Mouse (Mus musculus) liver, embryonic 14.5 days (tissue): ENCODE results near the gene Dennd6b. TPM values are rescaled to one million over a fixed set of nuclear protein-coding genes. Genes with fewer than 3 reads are reported as not detected.

Source experiments
- ATAC-seq: fragments of 200-750 bp; cut with Nextera tagmentation; 2 replicates; pipeline ENCODE4 v1.8.0; 2017; ENCODE audit warnings: moderate number of reproducible peaks, mild to moderate bottlenecking, moderate library complexity; ENCODE audit not compliant: insufficient read depth
- DNase-seq, 3 experiments: peaks; one replicate each; pipeline ENCODE4 v3.0.0-alpha.2; 2012 to 2013; ENCODE audit warnings: low read depth in 3 of 3, low spot score in 3 of 3
- H3K27ac ChIP-seq: fragments of 300-500 bp; sonication (generic); 2 replicates; pipeline ENCODE4 v1.5.1; 2014; ENCODE audit warnings: moderate library complexity, mild to moderate bottlenecking, control low read depth, inconsistent platforms
- H3K27me3 ChIP-seq: fragments of 300-500 bp; sonication (generic); 2 replicates; pipeline ENCODE4 v1.6.1; 2014; ENCODE audit warnings: mild to moderate bottlenecking, low read length, moderate library complexity; ENCODE audit not compliant: control insufficient read depth, insufficient read depth
- H3K36me3 ChIP-seq: fragments of 300-500 bp; sonication (generic); replicated peaks from 2 replicates; pipeline ENCODE4 v1.6.1; 2014; ENCODE audit warnings: low read depth; ENCODE audit not compliant: control insufficient read depth, insufficient read depth
- H3K4me1 ChIP-seq, 2 experiments: fragments of 200-500 bp in 1 of 2; fragments of 300-500 bp in 1 of 2; sonication (generic) in 1 of 2; replicated peaks; 2 replicates each; pipeline ENCODE4 v1.6.1; 2012 to 2014; ENCODE audit warnings: antibody characterized with exemption in 1 of 2, inconsistent platforms in 1 of 2, low read length in 1 of 2; ENCODE audit not compliant: control insufficient read depth in 2 of 2, insufficient read depth in 2 of 2
- H3K4me2 ChIP-seq: fragments of 300-500 bp; sonication (generic); 2 replicates; pipeline ENCODE4 v1.6.1; 2014; ENCODE audit warnings: low read depth, mild to moderate bottlenecking, control low read depth, moderate library complexity
- H3K4me3 ChIP-seq, 2 experiments: fragments of 200-500 bp in 1 of 2; fragments of 300-500 bp in 1 of 2; sonication (generic) in 1 of 2; 2 replicates each; pipeline ENCODE4 v1.5.1; 2012 to 2014; ENCODE audit warnings: low read depth in 2 of 2, low read length in 2 of 2, mild to moderate bottlenecking in 2 of 2, control low read depth in 1 of 2, inconsistent platforms in 1 of 2, moderate library complexity in 1 of 2; ENCODE audit not compliant: insufficient read depth in 1 of 2
- H3K9ac ChIP-seq: fragments of 300-500 bp; sonication (generic); replicated peaks from 2 replicates; pipeline ENCODE4 v1.6.1; 2014; ENCODE audit warnings: mild to moderate bottlenecking, control low read depth, moderate library complexity
- H3K9me3 ChIP-seq: fragments of 300-500 bp; sonication (generic); 2 replicates; pipeline ENCODE4 v1.6.1; 2016; ENCODE audit warnings: low read length, mixed read lengths; ENCODE audit not compliant: control insufficient read depth
- CTCF ChIP-seq: IDR thresholded peaks from 2 replicates; pipeline ENCODE4 v1.5.1; 2016; ENCODE audit warnings: antibody characterized with exemption, low read depth, control low read depth
- EP300 ChIP-seq: IDR thresholded peaks from 2 replicates; pipeline ENCODE4 v1.6.1; 2016; ENCODE audit warnings: antibody characterized with exemption, low read depth
- WGBS: fragments of 180-500 bp; shearing (Covaris S2); extraction: QIAGEN DNeasy Blood & Tissue Kit; methylation state at CpG from one replicate; pipeline ENCODE4 v1.1.7; 2014; ENCODE audit not compliant: insufficient replicate concordance; 5-methylcytosine and 5-hydroxymethylcytosine counted together
- microRNA-seq: library from miRNA; unstranded; fragments of <30 nt; microRNA quantifications from one replicate; pipeline ENCODE4, GENCODE M21; 2016
- polyA plus RNA-seq, 2 experiments: library from polyadenylated mRNA; depleted of rRNA in 1 of 2; stranded (reverse) in 1 of 2; unstranded in 1 of 2; fragments of >200 nt; fragmentation: Nextera tagmentation in 1 of 2; extraction: Ambion mirVana in 1 of 2; gene quantifications; 2 replicates each; pipeline versions ENCODE4 v1.2.1 to v1.2.3; 2012 to 2014

Gene Dennd6b
- polyA plus RNA-seq, 2 experiments: 1.6 to 4.5 TPM

DNA sequence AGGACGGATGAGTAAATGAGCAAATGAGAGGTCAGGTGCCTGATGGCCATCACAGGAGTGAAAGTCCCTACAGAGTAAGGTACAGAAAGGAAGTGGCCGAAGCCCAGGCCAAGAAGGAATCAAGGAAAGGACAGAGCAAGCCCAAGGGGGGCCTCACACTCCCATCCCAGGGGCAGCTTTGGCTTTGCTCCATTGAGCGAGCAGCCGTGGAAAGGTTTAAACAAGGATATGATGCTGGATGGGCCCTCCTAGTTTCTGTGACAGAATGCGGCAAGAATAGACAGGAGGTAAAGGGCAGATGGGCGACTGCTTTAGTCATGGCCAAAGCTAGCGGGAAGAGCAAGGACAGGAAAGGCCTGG is 58.3 kb downstream of the Dennd6b start:
- TF ChIP-seq EP300 (no peak), CTCF (no peak)
- H3K36me3 ChIP-seq: no peaks in the 10 kb centered on the region
- ATAC-seq (no peak), DNase-seq (no peak)
- peaks cover 48% of the 10 kb centered on the region for H3K27me3 ChIP-seq
- WGBS: 63% methylated on average over 7 of the region's 7 CpGs
- H3K4me2 ChIP-seq: no peak overlapping the region
- H3K4me1 ChIP-seq: no peaks in the 10 kb centered on the region
- H3K4me3 ChIP-seq: no peak overlapping the region
- H3K9me3 ChIP-seq: no peaks in the 10 kb centered on the region
- no peak overlapping the region for H3K9ac ChIP-seq
- no peak overlapping the region for H3K27ac ChIP-seq

DNA sequence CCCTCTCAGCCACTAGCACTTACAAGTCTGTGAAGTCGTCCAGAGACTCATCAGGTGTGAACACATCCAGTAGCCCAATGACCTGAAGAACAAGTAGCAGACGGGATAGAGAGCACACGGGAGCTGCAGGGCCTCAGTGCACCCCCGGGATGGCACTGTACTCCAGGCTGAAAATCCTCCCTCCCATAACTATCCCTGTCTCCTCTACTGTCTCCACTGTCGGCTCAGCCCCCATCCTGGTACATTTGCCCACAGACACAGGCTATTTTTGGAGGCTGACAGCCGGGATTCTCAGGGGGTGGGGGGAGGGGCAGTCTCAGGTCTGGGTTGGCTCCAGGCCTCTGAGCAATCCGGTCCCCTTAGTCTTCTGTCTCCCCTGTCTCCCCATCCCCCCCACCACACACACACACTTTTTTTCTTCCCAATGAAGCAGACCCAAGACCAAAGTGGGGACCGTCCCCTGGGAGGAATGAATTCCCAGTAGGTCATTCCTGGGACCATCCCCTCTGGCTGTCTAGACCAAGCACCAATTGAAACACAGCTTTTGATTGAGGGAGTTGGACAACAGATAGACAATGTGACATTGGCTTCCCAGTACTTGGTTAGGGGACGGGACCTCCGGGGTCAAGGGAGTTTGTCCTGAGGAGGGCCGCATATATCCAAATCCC is 58.8 kb downstream of the Dennd6b start:
- no peak overlapping the region for H3K9ac ChIP-seq
- no peaks in the 10 kb centered on the region for H3K36me3 ChIP-seq
- no peak for DNase-seq
- TF ChIP-seq EP300: no peak
- no peak for TF ChIP-seq CTCF
- peaks cover 44% of the 10 kb centered on the region for H3K27me3 ChIP-seq
- H3K27ac ChIP-seq: no peak overlapping the region
- 54% methylated on average over 11 of the region's 11 CpGs for WGBS
- no peak overlapping the region for H3K4me3 ChIP-seq
- H3K4me2 ChIP-seq: no peak overlapping the region
- H3K9me3 ChIP-seq: no peaks in the 10 kb centered on the region
- H3K4me1 ChIP-seq: no peaks in the 10 kb centered on the region
- ATAC-seq: no peak

DNA sequence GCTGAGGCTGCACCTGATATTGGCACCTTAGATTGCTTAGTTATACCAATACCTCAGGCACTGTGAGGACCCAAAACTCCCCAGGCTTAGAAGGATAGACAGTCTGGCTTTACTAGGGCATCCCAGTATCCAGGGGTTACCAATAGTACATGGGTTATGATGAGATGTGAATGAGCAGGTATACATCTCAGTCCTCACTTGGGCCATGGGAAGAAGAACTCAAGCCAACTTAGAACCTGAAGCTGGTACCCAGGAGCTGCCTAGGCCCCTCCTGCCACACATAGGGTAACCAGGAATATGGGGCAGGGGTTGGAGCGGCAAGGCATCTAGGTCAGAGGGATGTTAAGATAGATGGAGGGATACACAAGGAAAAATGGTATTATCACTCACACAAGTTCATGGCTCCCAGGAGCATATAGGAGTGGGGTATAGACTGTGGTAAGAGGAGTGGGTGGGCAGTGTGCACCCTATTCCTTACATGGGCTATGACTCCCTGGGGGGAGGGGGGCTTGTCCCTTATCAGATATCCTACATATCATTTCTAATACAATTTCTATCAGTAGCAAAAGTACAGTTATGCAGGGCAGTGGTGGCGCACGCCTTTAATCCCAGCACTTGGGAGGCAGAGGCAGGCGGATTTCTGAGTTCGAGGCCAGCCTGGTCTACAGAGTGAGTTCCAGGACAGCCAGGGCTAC is 59.7 kb downstream of the Dennd6b start:
- H3K4me1 ChIP-seq: no peaks in the 10 kb centered on the region
- DNase-seq (no peak), ATAC-seq (no peak)
- H3K27ac ChIP-seq: no peak overlapping the region
- no peak overlapping the region for H3K4me3 ChIP-seq
- TF ChIP-seq CTCF (no peak), EP300 (no peak)
- no peak overlapping the region for H3K4me2 ChIP-seq
- no peak overlapping the region for H3K9ac ChIP-seq
- no peaks in the 10 kb centered on the region for H3K36me3 ChIP-seq
- H3K9me3 ChIP-seq: no peaks in the 10 kb centered on the region
- 67% methylated on average over 5 of the region's 5 CpGs for WGBS
- H3K27me3 ChIP-seq: peaks cover 37% of the 10 kb centered on the region

Small RNA genes lying within 50 kb of the gene (microRNA-seq; reads per million reads assigned to microRNA genes)
- gene Mir6958: 2.1 reads per million
- not detected for gene Mir7118

Other genes starting within 250 kb of the Dennd6b start
- gene Ttll8, start 242.1 kb downstream of the Dennd6b start, polyA plus RNA-seq (2012; rRNA removed): not detected in 2 replicates
- gene Ttll8, start 242.1 kb downstream of the Dennd6b start, polyA plus RNA-seq (2014; fragmentation: Nextera tagmentation; extraction: Ambion mirVana): not detected in 2 replicates
- 0.02 TPM in 1 of 2 replicates, not detected in the other for gene Mlc1, start 217.5 kb downstream of the Dennd6b start, polyA plus RNA-seq (2012; rRNA removed)
- gene Mlc1, start 217.5 kb downstream of the Dennd6b start, polyA plus RNA-seq (2014; fragmentation: Nextera tagmentation; extraction: Ambion mirVana): 0.13 TPM in 1 of 2 replicates, not detected in the other
- gene Mov10l1, start 213.6 kb downstream of the Dennd6b start, polyA plus RNA-seq (2012; rRNA removed): not detected in 2 replicates
- not detected in 2 replicates for gene Mov10l1, start 213.6 kb downstream of the Dennd6b start, polyA plus RNA-seq (2014; fragmentation: Nextera tagmentation; extraction: Ambion mirVana)
- gene Panx2, start 136.8 kb downstream of the Dennd6b start, polyA plus RNA-seq (2012; rRNA removed): 0.01 TPM in 2 replicates
- not detected in 2 replicates for gene Panx2, start 136.8 kb downstream of the Dennd6b start, polyA plus RNA-seq (2014; fragmentation: Nextera tagmentation; extraction: Ambion mirVana)
- 8.3 and 8.4 TPM in 2 replicates for gene Trabd, start 121.4 kb downstream of the Dennd6b start, polyA plus RNA-seq (2012; rRNA removed)
- gene Trabd, start 121.4 kb downstream of the Dennd6b start, polyA plus RNA-seq (2014; fragmentation: Nextera tagmentation; extraction: Ambion mirVana): 13.0 and 13.7 TPM in 2 replicates
- gene Selenoo, start 107.4 kb downstream of the Dennd6b start, polyA plus RNA-seq (2012; rRNA removed): 8.9 TPM in 2 replicates
- 7.4 and 9.0 TPM in 2 replicates for gene Selenoo, start 107.4 kb downstream of the Dennd6b start, polyA plus RNA-seq (2014; fragmentation: Nextera tagmentation; extraction: Ambion mirVana)
- 12.0 and 13.6 TPM in 2 replicates for gene Tubgcp6, start 73.4 kb downstream of the Dennd6b start, polyA plus RNA-seq (2012; rRNA removed)
- gene Tubgcp6, start 73.4 kb downstream of the Dennd6b start, polyA plus RNA-seq (2014; fragmentation: Nextera tagmentation; extraction: Ambion mirVana): 6.3 and 7.7 TPM in 2 replicates
- 8.1 and 8.5 TPM in 2 replicates for gene Hdac10, start 67.8 kb downstream of the Dennd6b start, polyA plus RNA-seq (2012; rRNA removed)
- 5.3 and 6.3 TPM in 2 replicates for gene Hdac10, start 67.8 kb downstream of the Dennd6b start, polyA plus RNA-seq (2014; fragmentation: Nextera tagmentation; extraction: Ambion mirVana)
- gene Mapk12, start 55.8 kb downstream of the Dennd6b start, polyA plus RNA-seq (2012; rRNA removed): 1.7 and 1.8 TPM in 2 replicates
- 1.1 TPM in 2 replicates for gene Mapk12, start 55.8 kb downstream of the Dennd6b start, polyA plus RNA-seq (2014; fragmentation: Nextera tagmentation; extraction: Ambion mirVana)
- 0.84 TPM in 2 replicates for gene Mapk11, start 46.9 kb downstream of the Dennd6b start, polyA plus RNA-seq (2012; rRNA removed)
- 0.49 and 0.83 TPM in 2 replicates for gene Mapk11, start 46.9 kb downstream of the Dennd6b start, polyA plus RNA-seq (2014; fragmentation: Nextera tagmentation; extraction: Ambion mirVana)
- gene Plxnb2, start 15.7 kb downstream of the Dennd6b start, polyA plus RNA-seq (2012; rRNA removed): 21.6 and 23.7 TPM in 2 replicates
- gene Plxnb2, start 15.7 kb downstream of the Dennd6b start, polyA plus RNA-seq (2014; fragmentation: Nextera tagmentation; extraction: Ambion mirVana): 16.4 and 18.3 TPM in 2 replicates
- 11.6 and 15.3 TPM in 2 replicates for gene Ppp6r2, start 15.1 kb upstream of the Dennd6b start, polyA plus RNA-seq (2012; rRNA removed)
- gene Ppp6r2, start 15.1 kb upstream of the Dennd6b start, polyA plus RNA-seq (2014; fragmentation: Nextera tagmentation; extraction: Ambion mirVana): 17.7 and 19.5 TPM in 2 replicates
- 20.8 and 29.3 TPM in 2 replicates for gene Sbf1, start 118.8 kb upstream of the Dennd6b start, polyA plus RNA-seq (2012; rRNA removed)
- gene Sbf1, start 118.8 kb upstream of the Dennd6b start, polyA plus RNA-seq (2014; fragmentation: Nextera tagmentation; extraction: Ambion mirVana): 17.8 and 23.5 TPM in 2 replicates
- 2.5 and 2.7 TPM in 2 replicates for gene Adm2, start 126.2 kb upstream of the Dennd6b start, polyA plus RNA-seq (2012; rRNA removed)
- 1.2 and 1.6 TPM in 2 replicates for gene Adm2, start 126.2 kb upstream of the Dennd6b start, polyA plus RNA-seq (2014; fragmentation: Nextera tagmentation; extraction: Ambion mirVana)
- gene Miox, start 137.9 kb upstream of the Dennd6b start, polyA plus RNA-seq (2012; rRNA removed): 9.7 and 11.2 TPM in 2 replicates
- gene Miox, start 137.9 kb upstream of the Dennd6b start, polyA plus RNA-seq (2014; fragmentation: Nextera tagmentation; extraction: Ambion mirVana): 10.2 and 10.8 TPM in 2 replicates
- gene Lmf2, start 159.2 kb upstream of the Dennd6b start, polyA plus RNA-seq (2012; rRNA removed): 12.3 and 15.1 TPM in 2 replicates
- gene Lmf2, start 159.2 kb upstream of the Dennd6b start, polyA plus RNA-seq (2014; fragmentation: Nextera tagmentation; extraction: Ambion mirVana): 17.2 and 18.9 TPM in 2 replicates
- 63.8 and 77.0 TPM in 2 replicates for gene Ncaph2, start 159.2 kb upstream of the Dennd6b start, polyA plus RNA-seq (2012; rRNA removed)
- 104 and 106 TPM in 2 replicates for gene Ncaph2, start 159.2 kb upstream of the Dennd6b start, polyA plus RNA-seq (2014; fragmentation: Nextera tagmentation; extraction: Ambion mirVana)
- 9.8 and 10.7 TPM in 2 replicates for gene Sco2, start 177.3 kb upstream of the Dennd6b start, polyA plus RNA-seq (2012; rRNA removed)
- gene Sco2, start 177.3 kb upstream of the Dennd6b start, polyA plus RNA-seq (2014; fragmentation: Nextera tagmentation; extraction: Ambion mirVana): 2.8 and 4.4 TPM in 2 replicates
- 0.70 and 0.88 TPM in 2 replicates for gene Tymp, start 180.5 kb upstream of the Dennd6b start, polyA plus RNA-seq (2012; rRNA removed)
- 0.40 and 0.56 TPM in 2 replicates for gene Tymp, start 180.5 kb upstream of the Dennd6b start, polyA plus RNA-seq (2014; fragmentation: Nextera tagmentation; extraction: Ambion mirVana)
- gene Odf3b, start 182.8 kb upstream of the Dennd6b start, polyA plus RNA-seq (2012; rRNA removed): 0.76 and 0.89 TPM in 2 replicates
- gene Odf3b, start 182.8 kb upstream of the Dennd6b start, polyA plus RNA-seq (2014; fragmentation: Nextera tagmentation; extraction: Ambion mirVana): 0.57 and 1.3 TPM in 2 replicates
- not detected in 2 replicates for gene Klhdc7b, start 188.4 kb upstream of the Dennd6b start, polyA plus RNA-seq (2012; rRNA removed)
- not detected in 2 replicates for gene Klhdc7b, start 188.4 kb upstream of the Dennd6b start, polyA plus RNA-seq (2014; fragmentation: Nextera tagmentation; extraction: Ambion mirVana)
- gene Syce3, start 214.0 kb upstream of the Dennd6b start, polyA plus RNA-seq (2012; rRNA removed): not detected in 2 replicates
- gene Syce3, start 214.0 kb upstream of the Dennd6b start, polyA plus RNA-seq (2014; fragmentation: Nextera tagmentation; extraction: Ambion mirVana): not detected in 2 replicates
- gene Cpt1b, start 229.4 kb upstream of the Dennd6b start, polyA plus RNA-seq (2012; rRNA removed): 1.5 and 1.9 TPM in 2 replicates
- gene Cpt1b, start 229.4 kb upstream of the Dennd6b start, polyA plus RNA-seq (2014; fragmentation: Nextera tagmentation; extraction: Ambion mirVana): 2.1 and 2.2 TPM in 2 replicates
- gene C730034F03Rik, start 233.1 kb upstream of the Dennd6b start, polyA plus RNA-seq (2012; rRNA removed): 0.57 and 0.89 TPM in 2 replicates
- 0.56 and 0.69 TPM in 2 replicates for gene C730034F03Rik, start 233.1 kb upstream of the Dennd6b start, polyA plus RNA-seq (2014; fragmentation: Nextera tagmentation; extraction: Ambion mirVana)
- gene Gm44502, start 233.2 kb upstream of the Dennd6b start, polyA plus RNA-seq (2012; rRNA removed): 0.19 and 0.58 TPM in 2 replicates
- gene Gm44502, start 233.2 kb upstream of the Dennd6b start, polyA plus RNA-seq (2014; fragmentation: Nextera tagmentation; extraction: Ambion mirVana): 0.14 and 0.34 TPM in 2 replicates
- 13.7 and 19.3 TPM in 2 replicates for gene Chkb, start 233.4 kb upstream of the Dennd6b start, polyA plus RNA-seq (2012; rRNA removed)
- gene Chkb, start 233.4 kb upstream of the Dennd6b start, polyA plus RNA-seq (2014; fragmentation: Nextera tagmentation; extraction: Ambion mirVana): 18.3 and 20.5 TPM in 2 replicates